Mouse (Mus musculus): ENCODE data around the gene H2afx. TPM values are rescaled to one million over a fixed set of nuclear protein-coding genes. Genes with fewer than 3 reads are reported as not detected.
"Not testable (repeated sequence)": the region's sequence is repeated elsewhere in the genome, so short reads cannot be mapped to it uniquely, and the experiment has no call there.

Gene H2afx
- total and polyA plus RNA-seq, 2 experiments from 2014 or later = 112 to 145 TPM

- H3K4me2 ChIP-seq (ENCODE audit: low read depth, low read length, poor library complexity, severe bottlenecking) = peak overlapping the region; percentile 86
- H3K27me3 ChIP-seq (ENCODE audit: insufficient read depth, low read length) = no peaks in the 10 kb centered on the region
- peaks cover 28% of the 10 kb centered on the region for H3K36me3 ChIP-seq (ENCODE audit: insufficient read depth, low read length)
- DNase-seq (ENCODE audit: low spot score) = no peak
- H3K4me3 ChIP-seq (ENCODE audit: low read depth, low read length) = peak overlapping the region; percentile 87
- H3K9me3 ChIP-seq (ENCODE audit: low read length) = no peaks in the 10 kb centered on the region
- TF ChIP-seq CTCF (IDR thresholded peaks at IDR 0.05) = no peak
- ATAC-seq (ENCODE audit: low FRiP score) = no peak
- peak overlapping the region; percentile 90 for H3K9ac ChIP-seq (replicated peaks; ENCODE audit: low read length, poor library complexity, severe bottlenecking)
- H3K4me1 ChIP-seq (ENCODE audit: insufficient read depth, low read length) = peaks cover 5% of the 10 kb centered on the region; the same call in 1 of the 2 replicates
- WGBS = under 1% methylated on average over 50 of the region's 50 CpGs
- H3K27ac ChIP-seq (ENCODE audit: low read depth, low read length) = peak overlapping the region; percentile 85
Measured at GRCm38 (mm10) chr9:44335331-44336092, 1.0 kb downstream of the H2afx start.

GRCm38 (mm10) chr9:44336093-44336406 lies 1.6 kb downstream of the H2afx start:
- peaks cover 5% of the 10 kb centered on the region; the same call in 1 of the 2 replicates for H3K4me1 ChIP-seq (ENCODE audit: insufficient read depth, low read length)
- H3K27ac ChIP-seq (ENCODE audit: low read depth, low read length) = peak overlapping the region; percentile 85; the same call in 1 of the 2 replicates
- H3K4me2 ChIP-seq (ENCODE audit: low read depth, low read length, poor library complexity, severe bottlenecking) = peak overlapping the region; percentile 86
- DNase-seq (ENCODE audit: low spot score) = no peak
- no peak for ATAC-seq (ENCODE audit: low FRiP score)
- no peaks in the 10 kb centered on the region for H3K27me3 ChIP-seq (ENCODE audit: insufficient read depth, low read length)
- peak overlapping the region; percentile 90 for H3K9ac ChIP-seq (replicated peaks; ENCODE audit: low read length, poor library complexity, severe bottlenecking)
- TF ChIP-seq CTCF (IDR thresholded peaks at IDR 0.05) = no peak
- peak overlapping the region; percentile 87 for H3K4me3 ChIP-seq (ENCODE audit: low read depth, low read length)
- 3% methylated on average over 5 of the region's 5 CpGs for WGBS
- H3K9me3 ChIP-seq (ENCODE audit: low read length) = no peaks in the 10 kb centered on the region
- peaks cover 28% of the 10 kb centered on the region for H3K36me3 ChIP-seq (ENCODE audit: insufficient read depth, low read length)

DNA sequence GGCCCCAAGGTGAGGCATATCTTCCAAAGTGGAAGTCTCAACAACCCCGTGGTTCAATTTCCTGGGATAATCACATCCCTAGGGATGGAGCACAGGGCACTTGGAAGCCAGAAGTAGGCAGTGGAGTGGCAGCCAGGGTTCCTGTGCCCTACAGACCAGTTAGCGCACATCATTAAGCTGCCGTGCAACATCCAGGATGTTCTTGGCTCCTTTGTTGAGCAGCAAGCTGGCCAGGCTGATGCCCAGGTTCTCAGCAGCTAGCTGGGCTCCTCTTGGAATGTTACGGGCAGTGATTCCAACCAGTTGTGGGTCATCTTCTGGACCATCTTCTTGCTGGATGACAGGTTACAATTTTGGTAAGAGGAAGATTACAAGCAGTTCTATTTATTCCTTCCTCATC lies 2.0 kb downstream of the H2afx start:
- ATAC-seq (ENCODE audit: low FRiP score); H3K4me1 ChIP-seq (ENCODE audit: insufficient read depth, low read length); DNase-seq (ENCODE audit: low spot score); H3K27me3 ChIP-seq (ENCODE audit: insufficient read depth, low read length); H3K27ac ChIP-seq (ENCODE audit: low read depth, low read length); H3K9ac ChIP-seq (replicated peaks; ENCODE audit: low read length, poor library complexity, severe bottlenecking); H3K9me3 ChIP-seq (ENCODE audit: low read length); H3K4me3 ChIP-seq (ENCODE audit: low read depth, low read length): not testable (repeated sequence)
- H3K4me2 ChIP-seq (ENCODE audit: low read depth, low read length, poor library complexity, severe bottlenecking) = peak overlapping the region; percentile 86; the same call in 1 of the 2 replicates
- 28% methylated on average over 4 of the region's 4 CpGs for WGBS
- H3K36me3 ChIP-seq (ENCODE audit: insufficient read depth, low read length) = peaks cover 26% of the 10 kb centered on the region

- no peak for DNase-seq (ENCODE audit: low spot score)
- no peak for ATAC-seq (ENCODE audit: low FRiP score)
- no peak for TF ChIP-seq CTCF (IDR thresholded peaks at IDR 0.05)
- H3K4me2 ChIP-seq (ENCODE audit: low read depth, low read length, poor library complexity, severe bottlenecking) = peak overlapping the region; percentile 86; the same call in 1 of the 2 replicates
- H3K4me1 ChIP-seq (ENCODE audit: insufficient read depth, low read length) = peaks cover 5% of the 10 kb centered on the region; the same call in 1 of the 2 replicates
- H3K9ac ChIP-seq (replicated peaks; ENCODE audit: low read length, poor library complexity, severe bottlenecking) = 0 out of 2 replicates have a peak overlapping the region, but pooled peaks have one; percentile 14
- H3K27ac ChIP-seq (ENCODE audit: low read depth, low read length) = no peak overlapping the region
- H3K4me3 ChIP-seq (ENCODE audit: low read depth, low read length) = no peak overlapping the region
- H3K9me3 ChIP-seq (ENCODE audit: low read length) = no peaks in the 10 kb centered on the region
- no peaks in the 10 kb centered on the region for H3K27me3 ChIP-seq (ENCODE audit: insufficient read depth, low read length)
- peaks cover 22% of the 10 kb centered on the region for H3K36me3 ChIP-seq (ENCODE audit: insufficient read depth, low read length)
- WGBS = 84% methylated on average over 3 of the region's 3 CpGs
Measured at GRCm38 (mm10) chr9:44336964-44337363, 2.5 kb downstream of the H2afx start.

DNA sequence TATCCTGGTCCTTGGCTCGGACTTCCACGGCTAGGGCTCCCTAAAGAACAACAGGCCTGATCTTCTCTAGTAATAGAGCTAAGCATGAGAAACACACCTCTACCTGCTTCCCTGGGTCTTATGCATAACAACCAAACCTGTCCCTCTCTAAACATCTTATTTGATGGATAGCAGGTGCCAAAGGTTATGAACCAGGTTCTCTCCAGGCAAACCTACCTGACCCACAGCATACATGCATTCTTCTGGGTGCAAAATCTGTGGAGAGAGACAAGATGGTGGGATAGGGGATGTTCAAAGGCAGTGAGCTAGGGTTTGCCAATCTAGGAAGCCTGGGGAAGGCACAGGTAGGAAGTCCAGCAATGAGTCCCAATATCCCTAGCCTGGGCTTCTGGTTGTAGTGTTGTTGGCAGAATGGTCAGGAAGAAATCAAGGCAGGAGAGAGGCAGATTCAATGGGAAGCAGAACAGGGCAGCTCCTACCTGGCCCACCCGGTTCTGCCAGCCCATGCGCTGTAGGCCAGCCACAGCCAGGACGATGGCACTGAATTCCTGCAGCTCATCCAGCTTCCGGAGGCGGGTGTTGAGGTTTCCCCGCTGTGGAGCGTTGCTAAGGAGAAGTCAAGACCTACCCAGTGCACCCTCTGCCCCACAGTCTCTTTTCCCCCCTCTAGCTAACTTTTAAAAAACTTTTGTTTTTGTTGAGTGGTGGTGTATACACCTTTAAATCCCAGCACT lies 3.1 kb downstream of the H2afx start:
- H3K9me3 ChIP-seq (ENCODE audit: low read length) = no peaks in the 10 kb centered on the region
- no peak overlapping the region for H3K27ac ChIP-seq (ENCODE audit: low read depth, low read length)
- H3K4me2 ChIP-seq (ENCODE audit: low read depth, low read length, poor library complexity, severe bottlenecking) = no peak overlapping the region; the same call in 1 of the 2 replicates
- DNase-seq (ENCODE audit: low spot score) = no peak
- H3K9ac ChIP-seq (replicated peaks; ENCODE audit: low read length, poor library complexity, severe bottlenecking) = no peak overlapping the region; the same call in 1 of the 2 replicates
- TF ChIP-seq CTCF (IDR thresholded peaks at IDR 0.05) = no peak
- peaks cover 19% of the 10 kb centered on the region for H3K36me3 ChIP-seq (ENCODE audit: insufficient read depth, low read length)
- peaks cover 6% of the 10 kb centered on the region; the same call in 1 of the 2 replicates for H3K4me1 ChIP-seq (ENCODE audit: insufficient read depth, low read length)
- WGBS = 59% methylated on average over 9 of the region's 9 CpGs
- H3K27me3 ChIP-seq (ENCODE audit: insufficient read depth, low read length) = no peaks in the 10 kb centered on the region
- H3K4me3 ChIP-seq (ENCODE audit: low read depth, low read length) = no peak overlapping the region
- no peak for ATAC-seq (ENCODE audit: low FRiP score)

DNA sequence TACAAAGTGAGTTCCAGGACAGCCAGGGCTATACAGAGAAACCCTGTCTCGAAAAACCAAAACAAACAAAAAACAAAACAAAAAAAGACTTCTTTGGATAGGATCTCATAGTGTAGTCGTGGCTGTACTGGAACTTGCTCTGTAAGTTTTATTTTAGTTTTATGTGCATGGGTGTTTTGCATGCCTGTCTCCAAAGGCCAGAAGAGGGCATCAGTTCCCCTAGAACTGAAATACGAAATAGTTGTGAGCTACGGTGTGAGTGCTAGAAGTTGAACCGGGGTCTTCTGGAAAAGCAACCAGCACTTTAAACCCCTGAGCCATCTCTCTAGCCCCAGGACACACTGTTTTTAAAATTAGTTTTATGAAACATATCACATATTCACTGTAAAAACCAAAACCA lies 4.1 kb downstream of the H2afx start:
- Histone ChIP-seq H3K9me3 (ENCODE audit: low read length) (no peaks in the 10 kb centered on the region), H3K4me2 (ENCODE audit: low read depth, low read length, poor library complexity, severe bottlenecking) (no peak overlapping the region), H3K4me3 (ENCODE audit: low read depth, low read length) (no peak overlapping the region), H3K36me3 (ENCODE audit: insufficient read depth, low read length) (peaks cover 9% of the 10 kb centered on the region), H3K27ac (ENCODE audit: low read depth, low read length) (no peak overlapping the region), H3K27me3 (ENCODE audit: insufficient read depth, low read length) (no peaks in the 10 kb centered on the region), H3K4me1 (ENCODE audit: insufficient read depth, low read length) (peaks cover 14% of the 10 kb centered on the region; the same call in 1 of the 2 replicates), H3K9ac (replicated peaks; ENCODE audit: low read length, poor library complexity, severe bottlenecking) (no peak overlapping the region)
- DNase-seq (ENCODE audit: low spot score) (no peak), ATAC-seq (ENCODE audit: low FRiP score) (no peak)
- WGBS = 81% methylated on average over 5 of the region's 5 CpGs
- peak; percentile 40 for TF ChIP-seq CTCF (IDR thresholded peaks at IDR 0.05)
